Mouse (Mus musculus) WW6 (cell line): ENCODE results near the gene Ripply2.
"Not testable (repeated sequence)": the region's sequence is repeated elsewhere in the genome, so short reads cannot be mapped to it uniquely, and the experiment has no call there.

Experiments
- DNase-seq: peaks from one replicate; pipeline ENCODE4 v3.0.0-alpha.2; 2013; ENCODE audit warnings: low read depth, low spot score

Ripply2 gene

DNA sequence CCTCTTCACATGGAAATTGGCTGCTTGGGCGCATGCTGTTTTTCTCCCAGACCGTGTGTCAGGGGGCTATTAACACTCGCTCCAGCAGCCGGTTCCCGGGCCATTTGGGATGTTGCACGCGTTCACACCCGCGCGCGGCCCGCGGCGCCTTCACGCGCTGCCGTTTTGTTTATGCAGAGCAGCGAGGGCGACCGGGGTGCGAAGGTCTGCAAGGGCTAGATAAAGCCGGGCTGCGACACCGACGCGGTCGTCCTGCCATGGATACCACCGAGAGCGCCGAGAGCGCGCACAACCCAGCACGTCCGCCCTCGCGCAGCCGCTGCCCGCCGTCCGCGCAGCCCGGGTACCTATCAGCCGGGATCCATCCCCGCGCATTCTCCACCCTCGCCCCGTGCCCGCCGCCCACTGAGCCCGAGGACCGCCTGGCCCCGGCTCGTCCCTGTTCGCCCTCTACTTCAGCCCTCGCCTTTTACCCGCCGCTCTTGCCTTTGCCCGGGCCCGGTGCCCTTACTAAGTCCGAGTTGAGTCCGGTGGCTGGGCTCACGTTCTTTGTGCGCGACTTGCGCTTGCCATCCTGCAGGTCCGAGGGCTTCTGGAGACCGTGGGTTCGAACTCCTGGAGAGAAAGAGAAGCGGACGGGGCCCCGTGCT is at the start of gene Ripply2:
Gene Ripply2, plus strand, starts transcription at position 250 of the 650 bp plus-strand sequence.
- DNase-seq = no peak

DNA sequence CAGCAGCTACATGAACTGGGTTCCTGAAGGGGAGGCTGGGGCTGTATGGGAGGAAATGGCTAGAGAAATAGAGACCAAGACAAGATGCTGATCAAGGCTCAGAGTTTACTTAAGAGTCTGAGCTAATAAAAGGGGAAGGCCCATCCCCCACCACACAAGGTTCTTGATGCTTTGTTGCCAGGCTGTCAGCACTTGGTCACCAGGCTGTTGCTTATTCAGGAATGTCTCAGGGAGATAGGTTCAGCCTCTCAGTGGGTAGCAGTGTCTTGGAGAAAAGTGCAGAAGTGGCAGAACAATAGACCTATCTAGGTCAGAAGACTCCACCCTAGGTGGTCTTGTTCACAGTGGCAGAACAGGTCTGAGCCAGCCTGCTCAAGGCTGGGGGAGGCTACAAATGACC is 42.9 kb upstream of the Ripply2 start:
- not testable (repeated sequence) for DNase-seq

GRCm38 (mm10) chr9:86973562-86973961 is 41.8 kb upstream of the Ripply2 start:
- DNase-seq = no peak

GRCm38 (mm10) chr9:86976896-86977295 is 38.4 kb upstream of the Ripply2 start:
- no peak for DNase-seq

DNA sequence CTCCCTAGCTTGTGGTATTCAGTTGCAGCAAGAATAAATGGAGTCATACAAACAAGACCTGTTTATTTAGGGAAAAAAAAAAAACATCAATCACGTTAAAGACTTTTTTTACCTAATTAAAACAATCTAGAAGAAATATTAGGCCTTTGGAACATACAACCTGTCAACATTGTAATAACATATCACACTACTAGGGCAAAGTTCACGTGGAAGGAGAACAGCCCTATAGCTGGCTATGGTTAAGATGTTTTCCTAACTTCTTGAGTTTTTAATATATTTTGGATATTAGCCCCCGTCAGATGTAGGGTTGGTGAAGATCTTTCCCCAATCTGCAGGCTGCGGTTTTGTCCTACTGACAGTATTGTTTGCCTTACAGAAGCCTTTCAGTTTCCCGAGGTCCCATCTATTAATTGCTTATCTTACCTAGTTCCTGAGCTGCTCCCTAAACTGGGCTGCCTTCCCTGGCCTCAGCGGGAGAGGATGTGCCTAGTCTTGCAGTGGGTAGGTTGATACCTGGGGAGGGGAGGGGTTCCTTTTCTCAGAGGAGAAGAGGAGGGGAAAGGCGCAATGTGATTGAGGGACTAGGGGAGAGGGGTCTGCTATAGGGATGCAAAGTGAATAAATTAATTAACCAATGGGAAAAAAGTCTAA is 37.0 kb upstream of the Ripply2 start:
- no peak for DNase-seq

GRCm38 (mm10) chr9:86980048-86980447 is 35.3 kb upstream of the Ripply2 start:
- DNase-seq = no peak

DNA sequence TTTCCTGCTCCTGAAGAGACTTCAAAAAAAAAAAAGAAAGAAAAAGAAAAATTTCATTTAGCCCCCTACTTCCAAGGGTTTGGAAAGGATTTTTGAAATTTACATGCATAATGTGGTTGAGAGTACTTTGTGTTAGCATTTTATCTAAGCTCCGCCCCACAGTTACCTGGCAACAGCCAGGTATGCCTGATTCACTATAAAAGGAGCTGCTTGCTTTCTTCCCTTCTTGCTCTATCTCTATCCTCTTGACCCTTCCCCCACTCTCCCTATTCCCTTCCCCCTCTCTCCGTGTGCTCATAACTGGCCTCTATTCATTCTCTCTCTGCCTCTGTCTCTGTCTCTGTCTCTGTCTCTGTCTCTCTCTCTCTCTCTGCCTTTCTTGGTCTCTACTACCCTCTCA is 34.4 kb upstream of the Ripply2 start:
- no peak for DNase-seq

DNA sequence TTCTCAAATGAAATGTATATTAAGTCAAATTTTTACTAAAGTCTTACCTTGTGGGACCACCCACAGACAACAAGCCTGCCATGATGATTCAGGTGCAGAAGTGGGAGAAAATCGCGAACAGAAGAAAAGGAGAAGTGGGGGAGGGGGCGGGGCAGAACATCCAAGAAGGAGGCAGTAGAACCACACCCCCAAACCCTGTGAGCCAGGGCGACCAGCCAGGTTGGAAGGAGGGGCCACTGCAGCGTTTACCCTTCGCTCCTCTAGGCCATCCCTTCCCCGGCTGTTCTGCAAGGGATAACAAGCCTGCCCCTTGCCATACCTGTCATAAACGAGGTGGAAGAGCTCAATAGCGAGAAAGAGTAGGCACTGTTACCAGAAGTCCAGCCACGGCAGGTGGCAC is 33.8 kb upstream of the Ripply2 start:
- DNase-seq = no peak

- no peak for DNase-seq
These were observed 30.8 kb upstream of the Ripply2 start for GRCm38 (mm10) chr9:86984583-86984982.

- no peak for DNase-seq
These were observed 30.2 kb upstream of the Ripply2 start for GRCm38 (mm10) chr9:86985105-86985504.

DNA sequence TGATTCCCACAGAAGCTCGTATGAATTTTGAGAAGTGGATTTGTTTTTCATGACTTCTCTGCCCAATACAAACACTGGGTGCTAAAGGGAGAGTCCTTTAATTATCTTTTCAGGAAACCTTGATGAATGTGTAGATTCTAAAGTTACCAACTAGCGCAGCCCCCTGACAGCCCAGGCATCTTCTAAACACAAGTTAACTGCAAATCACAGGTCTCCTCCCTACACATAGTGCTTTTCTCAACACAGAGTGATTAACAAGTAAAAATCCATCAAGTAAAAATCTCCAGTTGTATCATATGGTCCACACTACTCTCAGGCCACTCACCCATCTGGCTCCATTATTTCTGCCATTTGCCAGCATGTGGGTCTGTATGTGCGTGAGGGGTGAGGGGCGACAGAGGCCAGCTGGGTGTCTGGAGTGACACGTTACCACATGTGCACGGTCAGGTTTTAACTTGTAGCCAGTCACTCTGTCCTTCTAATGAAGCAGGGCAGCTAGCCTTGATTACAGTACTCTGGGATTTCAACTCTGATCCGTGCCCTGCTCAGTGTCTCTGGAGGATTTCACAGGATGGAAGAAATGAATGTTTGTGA is 28.5 kb upstream of the Ripply2 start:
- DNase-seq = no peak

DNA sequence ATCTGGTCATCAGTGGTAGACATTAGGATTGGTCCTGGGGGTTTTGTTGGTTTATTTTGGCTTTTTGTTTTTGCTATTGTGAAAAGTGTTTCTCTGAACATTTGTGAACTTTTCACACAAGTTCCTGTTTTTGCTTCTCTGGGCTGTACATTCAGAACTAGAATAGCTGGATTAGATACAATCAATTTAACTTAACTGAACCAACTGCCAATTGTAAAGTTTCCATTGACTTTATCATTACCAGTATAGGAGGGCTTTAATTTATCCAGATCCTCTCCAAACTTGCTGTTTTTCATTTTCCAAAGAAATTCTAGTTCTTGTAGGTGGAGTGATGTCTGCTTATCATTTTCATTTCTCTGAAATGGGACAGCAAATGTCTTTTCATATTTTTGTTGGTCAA is 25.5 kb upstream of the Ripply2 start:
- DNase-seq = no peak

DNA sequence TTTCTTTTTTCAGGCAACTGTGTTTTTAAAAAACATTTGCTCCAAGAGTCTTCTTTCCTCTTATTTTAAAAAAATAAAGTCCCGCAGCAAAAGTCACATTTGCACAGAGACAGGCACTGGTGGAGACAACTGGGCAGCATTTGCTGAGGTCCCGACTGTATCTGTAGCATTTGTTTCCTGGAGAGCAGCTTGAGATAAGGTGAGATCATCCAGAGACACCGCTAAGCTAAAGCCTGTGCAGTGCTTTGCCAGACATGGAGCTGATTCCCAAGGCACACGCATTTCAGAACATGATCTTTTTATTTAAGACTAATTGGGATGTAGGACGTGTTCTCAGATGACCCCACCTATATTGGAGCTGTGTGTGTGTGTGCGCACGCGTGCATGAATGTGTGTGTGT is 23.6 kb upstream of the Ripply2 start:
- DNase-seq = no peak

GRCm38 (mm10) chr9:86997046-86997691 is 18.2 kb upstream of the Ripply2 start:
- DNase-seq = no peak

DNA sequence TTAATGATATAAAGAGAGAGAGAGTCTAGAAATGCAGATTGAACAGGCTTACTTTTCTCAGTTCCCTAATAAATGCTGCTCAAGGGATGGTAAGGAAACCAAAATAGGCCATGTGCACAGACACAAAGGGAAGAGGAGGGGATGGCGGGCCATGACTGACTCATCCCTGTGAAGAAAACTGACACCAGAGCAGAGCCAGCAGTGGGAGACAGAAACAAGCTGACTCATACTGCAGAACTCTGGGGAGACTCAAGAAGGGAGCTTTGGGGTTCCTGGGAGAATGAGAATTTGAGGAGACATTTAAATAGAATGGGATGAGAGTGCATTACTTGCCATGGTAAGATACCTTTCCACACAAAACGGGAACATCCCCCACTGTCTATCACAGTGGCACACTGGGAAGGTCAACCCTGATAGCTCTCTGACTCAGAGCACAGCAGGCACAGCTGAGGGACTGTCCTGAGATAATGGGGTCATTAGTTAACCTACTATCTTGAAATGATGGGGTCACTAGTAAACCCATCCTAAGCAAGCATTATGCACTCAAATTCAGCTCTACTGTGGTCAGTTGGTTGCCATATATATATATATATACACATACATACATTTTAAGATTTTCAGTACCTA is 15.3 kb upstream of the Ripply2 start:
- DNase-seq = no peak

GRCm38 (mm10) chr9:87004701-87005434 is 10.5 kb upstream of the Ripply2 start:
- no peak for DNase-seq

DNA sequence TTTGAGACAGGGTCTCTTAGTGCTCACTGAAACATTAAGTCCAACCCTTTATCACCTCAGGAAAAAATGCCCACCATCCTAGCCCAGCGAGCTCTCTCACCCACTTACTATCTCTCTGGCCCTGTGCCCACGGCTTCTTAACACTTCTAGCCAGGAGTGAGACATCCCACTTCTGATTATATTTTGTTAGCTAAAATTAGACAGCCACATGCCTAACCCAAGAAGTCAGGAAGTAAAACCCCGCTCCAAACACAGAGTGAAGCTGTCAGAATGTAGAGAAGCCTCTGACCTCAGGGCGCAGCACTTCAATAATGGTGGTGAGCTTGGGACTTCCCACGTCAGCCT is 9.9 kb upstream of the Ripply2 start:
- DNase-seq = no peak

DNA sequence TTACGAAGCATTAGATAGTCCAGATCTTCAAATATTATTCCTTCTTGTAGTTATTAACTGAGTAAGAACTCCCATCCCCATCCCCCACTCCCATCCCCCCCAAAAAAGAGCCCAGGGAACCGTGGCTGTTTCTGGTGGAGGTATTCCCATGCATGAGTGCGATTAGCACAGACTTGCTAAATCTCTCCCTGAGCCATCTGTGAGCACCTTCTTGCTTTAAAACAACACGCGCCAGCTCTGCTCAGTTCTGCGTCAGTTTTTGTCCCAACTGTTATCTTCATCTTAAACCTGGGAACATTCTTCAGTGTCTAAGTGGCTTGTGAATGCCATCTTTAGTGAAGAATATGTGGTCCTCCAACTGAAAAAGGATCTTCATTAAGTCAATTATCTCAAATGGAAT is 6.8 kb upstream of the Ripply2 start:
- no peak for DNase-seq

DNA sequence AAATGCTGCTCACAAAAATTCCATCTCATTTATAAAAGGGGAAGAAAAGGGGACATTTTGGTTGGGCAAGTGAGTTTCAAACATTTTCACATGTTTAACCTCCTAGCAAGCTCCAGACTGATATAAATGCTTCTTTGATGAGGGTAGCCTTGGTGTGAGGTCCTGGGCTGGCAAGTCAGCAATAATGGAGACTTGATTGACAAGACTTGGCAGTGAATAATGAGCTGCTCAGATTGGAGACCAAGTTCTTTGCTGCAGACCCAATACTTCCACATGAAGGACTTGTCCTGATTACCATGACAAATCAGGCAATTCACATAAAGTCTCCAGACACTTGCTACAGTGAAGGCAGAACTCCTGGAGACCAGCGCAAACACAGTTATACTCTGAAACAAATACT is 6.4 kb upstream of the Ripply2 start:
- DNase-seq = no peak

GRCm38 (mm10) chr9:87015938-87016294 is 579 bp downstream of the Ripply2 start:
- DNase-seq = no peak

- peak; percentile 89 for DNase-seq
These were observed 6.6 kb downstream of the Ripply2 start, which contains the start of gene Cyb5r4 for GRCm38 (mm10) chr9:87021778-87022523. Cyb5r4 (plus strand) TSS chr9:87022014.
